Mouse (Mus musculus) cerebellum, adult 2 months (tissue): ENCODE results near the gene Mbd5.

Experiments used
- CTCF ChIP-seq: fragments of 200-500 bp; IDR thresholded peaks from 2 replicates; pipeline ENCODE4 v1.5.1; 2011; ENCODE audit warnings: low read depth, mild to moderate bottlenecking, control low read depth, low read length, moderate library complexity, borderline replicate concordance; ENCODE audit not compliant: insufficient read depth
- POLR2A ChIP-seq: fragments of 200-500 bp; IDR thresholded peaks from 2 replicates; pipeline ENCODE4 v1.6.1; 2011; ENCODE audit warnings: low read length, control low read depth, borderline replicate concordance; ENCODE audit not compliant: insufficient read depth

DNA sequence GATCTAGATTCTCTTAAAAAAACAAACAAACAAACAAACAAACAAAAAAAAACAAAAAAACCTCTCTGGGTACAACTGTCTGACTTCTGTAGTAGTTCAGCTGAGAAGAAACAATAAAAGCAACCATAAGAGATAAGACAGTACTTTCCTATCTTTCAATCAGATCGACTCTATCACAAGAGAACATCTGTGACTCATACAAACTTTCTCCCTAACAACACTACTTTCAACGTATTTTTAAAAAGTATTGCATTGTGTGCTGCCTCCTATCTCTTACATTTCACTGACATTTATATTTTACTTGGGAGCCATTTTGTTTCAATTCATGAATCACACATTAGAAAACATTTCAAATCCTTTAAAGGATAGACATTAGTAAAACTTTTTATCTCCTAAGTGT lies 14.2 kb upstream of the Mbd5 start:
- TF ChIP-seq POLR2A (no peak), CTCF (no peak)
